Mouse (Mus musculus) mouse embryonic stem cell (cell line): ENCODE measurements around the gene St13.

Experiments
- in situ Hi-C, 2 experiments: fragments of 300-500 bp; cut with MboI; formaldehyde crosslinking; loops; 1 replicate in 1 of 2; 3 replicates in 1 of 2; pipeline ENCODE4 v1.14.3; 2019 to 2020; ENCODE audit warnings: low sequenced_read_pairs in 2 of 2, low pct_unique_long_range_greater_than_20kb in 1 of 2, mixed read lengths in 1 of 2; ENCODE audit not compliant: unreplicated experiment in 1 of 2

St13 gene

GRCm38 (mm10) chr15:81336466-81336865 is 63.4 kb downstream of the St13 start:
- in situ Hi-C loops = no loop called here

- in situ Hi-C loops = no loop called here
Measured at GRCm38 (mm10) chr15:81332517-81332916, 67.4 kb downstream of the St13 start.

- in situ Hi-C loops = no loop called here
Measured at GRCm38 (mm10) chr15:81330816-81331433, 69.0 kb downstream of the St13 start.

GRCm38 (mm10) chr15:81329721-81330369 is 70.0 kb downstream of the St13 start:
- in situ Hi-C loops = no loop called here

GRCm38 (mm10) chr15:81327501-81327900 is 72.4 kb downstream of the St13 start:
- in situ Hi-C loops = no loop called here

GRCm38 (mm10) chr15:81324979-81325378 is 74.9 kb downstream of the St13 start:
- in situ Hi-C loops = no loop called here

- in situ Hi-C loops = no loop called here
Measured at GRCm38 (mm10) chr15:81320137-81320536, 79.7 kb downstream of the St13 start.

- in situ Hi-C loops = no loop called here
Measured at GRCm38 (mm10) chr15:81319462-81319861, 80.4 kb downstream of the St13 start.

GRCm38 (mm10) chr15:81313928-81314327 is 85.9 kb downstream of the St13 start:
- in situ Hi-C loops = no loop called here
